In genomic region chr7:126463547-126463946, GRCm38 (mm10) we compare ENCODE assay signal across 1 mouse cellular context.
TF ChIP-seq lines count a peak whose summit lies in the region.

No protein-coding gene starts in this region.

TF ChIP-seq in myocyte, 11 proteins besides CTCF, POLR2A, EP300 and RAD21 (continued from another document):
- no peak for TF ChIP-seq SRF (IDR thresholded peaks at IDR 0.05; ENCODE audit: control insufficient read depth, insufficient read length, low read depth)
TF ChIP-seq in myocyte: peak in this region for 1.
